Mouse (Mus musculus) 416B (cell line): ENCODE results near the gene Igsf21.

Experiments
- DNase-seq: peaks from one replicate; pipeline ENCODE4 v3.0.0; 2011; ENCODE audit warnings: low read depth

Igsf21 gene

GRCm38 (mm10) chr4:140047807-140048362 is 198.7 kb downstream of the Igsf21 start:
- DNase-seq = no peak

- no peak for DNase-seq
These were observed 202.6 kb downstream of the Igsf21 start for GRCm38 (mm10) chr4:140043953-140044352.

GRCm38 (mm10) chr4:140038586-140039411 is 207.8 kb downstream of the Igsf21 start:
- no peak for DNase-seq

GRCm38 (mm10) chr4:140037784-140038387 is 208.7 kb downstream of the Igsf21 start:
- DNase-seq = no peak

- DNase-seq = no peak
These were observed 211.4 kb downstream of the Igsf21 start for GRCm38 (mm10) chr4:140035232-140035631.

- DNase-seq = no peak
These were observed 213.2 kb downstream of the Igsf21 start for GRCm38 (mm10) chr4:140033394-140033793.

- no peak for DNase-seq
These were observed 216.2 kb downstream of the Igsf21 start for GRCm38 (mm10) chr4:140030415-140030814.

GRCm38 (mm10) chr4:140030040-140030386 is 216.6 kb downstream of the Igsf21 start:
- DNase-seq = no peak

- no peak for DNase-seq
These were observed 217.1 kb downstream of the Igsf21 start for GRCm38 (mm10) chr4:140029324-140030039.

GRCm38 (mm10) chr4:140023833-140024232 is 222.8 kb downstream of the Igsf21 start:
- no peak for DNase-seq

GRCm38 (mm10) chr4:140015916-140016315 is 230.7 kb downstream of the Igsf21 start:
- no peak for DNase-seq

GRCm38 (mm10) chr4:140010728-140011470 is 235.7 kb downstream of the Igsf21 start:
- DNase-seq = no peak

GRCm38 (mm10) chr4:140004932-140005331 is 241.7 kb downstream of the Igsf21 start:
- no peak for DNase-seq

GRCm38 (mm10) chr4:140004170-140004569 is 242.4 kb downstream of the Igsf21 start:
- no peak for DNase-seq

- DNase-seq = no peak
These were observed 244.5 kb downstream of the Igsf21 start for GRCm38 (mm10) chr4:140002069-140002468.

- DNase-seq = no peak
These were observed 245.7 kb downstream of the Igsf21 start for GRCm38 (mm10) chr4:140000911-140001310.

- DNase-seq = no peak
These were observed 247.6 kb downstream of the Igsf21 start for GRCm38 (mm10) chr4:139999033-139999432.

GRCm38 (mm10) chr4:139995659-139996058 is 250.9 kb downstream of the Igsf21 start:
- DNase-seq = no peak

GRCm38 (mm10) chr4:139993111-139993755 is 253.4 kb downstream of the Igsf21 start:
- no peak for DNase-seq

- DNase-seq = no peak
These were observed 259.7 kb downstream of the Igsf21 start for GRCm38 (mm10) chr4:139986913-139987312.

- no peak for DNase-seq
These were observed 267.9 kb downstream of the Igsf21 start for GRCm38 (mm10) chr4:139978716-139979115.
